Comparison of ENCODE assay signal across 18 mouse cellular contexts in the genomic region with DNA sequence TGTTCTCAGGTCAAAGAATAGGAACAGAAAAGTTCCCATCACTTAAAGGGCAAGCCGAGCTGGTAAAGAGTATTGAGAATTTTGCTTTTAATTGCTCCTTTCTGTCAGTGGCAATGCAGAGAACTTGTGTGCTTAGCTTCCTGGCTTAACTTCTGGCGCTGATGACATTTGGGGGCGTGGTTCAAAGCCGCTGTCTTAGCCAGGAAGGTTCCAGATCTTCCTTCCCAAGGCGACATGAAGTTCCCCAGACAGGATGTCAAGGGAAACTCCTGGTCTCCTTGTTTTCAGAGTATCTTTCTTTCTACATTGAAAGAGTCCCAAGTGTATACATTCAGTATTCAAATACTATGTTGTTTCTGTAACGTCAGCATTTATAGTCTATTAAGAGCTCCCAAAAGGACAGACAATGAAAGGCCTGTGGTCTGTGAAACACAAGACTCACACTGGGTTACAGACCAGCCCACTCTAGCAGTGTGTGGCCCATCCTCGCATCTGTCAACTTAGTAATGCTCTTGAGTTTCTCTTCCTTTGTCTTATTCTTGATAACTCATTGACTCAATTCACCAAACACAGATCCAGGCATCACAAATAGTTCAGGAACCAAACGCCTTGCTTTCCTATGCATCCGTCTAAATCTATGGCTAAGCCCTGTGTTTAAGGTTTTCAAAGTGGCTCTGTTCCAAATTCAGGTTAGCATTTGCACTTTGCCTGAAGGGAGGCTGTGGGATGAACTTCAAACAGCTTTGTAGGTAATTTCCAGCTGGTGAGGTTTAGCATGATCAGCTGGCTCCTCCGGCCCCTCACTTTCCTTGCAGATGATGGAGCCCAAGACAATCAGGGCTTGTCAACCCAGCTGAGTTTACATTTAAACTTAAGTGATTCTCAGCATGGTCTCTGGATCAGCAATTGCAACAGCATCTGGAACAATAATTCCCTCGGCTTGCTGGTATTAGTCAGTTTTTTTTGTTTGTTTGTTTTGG.
DNase-seq lines count a peak whose midpoint lies in the region; ATAC-seq lines count a peak whose summit lies in the region.
"Had no signal": no experiment of that assay in that cellular context is flagged by ENCODE, and none has a peak within 500 bp of the region (broad histone marks: within the 10 kb centered on the region; RNA-seq: fewer than 3 reads in every experiment).

No protein-coding gene starts in this region.

- no peaks in the 10 kb centered on the region for H3K4me1 ChIP-seq in embryonic facial prominence, embryonic 11.5 days (ENCODE audit: control insufficient read depth, insufficient read depth, low read length)
- H3K4me1 ChIP-seq in embryonic facial prominence, embryonic 10.5 days: peaks cover 4% of the 10 kb centered on the region; the same call in 1 of the 2 replicates
- H3K4me1 ChIP-seq in hindbrain, embryonic 13.5 days (replicated peaks): 0 out of 2 replicates have a peak, but pooled peaks cover 3% of the 10 kb centered on the region
- H3K4me1 ChIP-seq in hindbrain, embryonic 10.5 days (replicated peaks): peaks cover under 1% of the 10 kb centered on the region; the same call in 1 of the 2 replicates
- H3K4me1 ChIP-seq in midbrain, embryonic 14.5 days (ENCODE audit: control insufficient read depth, insufficient read depth, low read length): no peaks in the 10 kb centered on the region
- H3K4me1 ChIP-seq in midbrain, embryonic 16.5 days (ENCODE audit: control insufficient read depth, insufficient read depth, low read length): no peaks in the 10 kb centered on the region
- H3K4me1 ChIP-seq: embryonic facial prominence, embryonic 12.5 days; intestine, embryonic 15.5 days; liver, embryonic 12.5 days; midbrain, embryonic 10.5 days had no signal

- 82% methylated on average over 11 of the region's 11 CpGs for WGBS in embryonic facial prominence, embryonic 11.5 days
- WGBS in embryonic facial prominence, embryonic 10.5 days: 84% methylated on average over 11 of the region's 11 CpGs
- 78% methylated on average over 11 of the region's 11 CpGs for WGBS in hindbrain, embryonic 13.5 days
- WGBS in hindbrain, embryonic 10.5 days: 80% methylated on average over 11 of the region's 11 CpGs
- WGBS in midbrain, embryonic 14.5 days: 78% methylated on average over 11 of the region's 11 CpGs
- 79% methylated on average over 11 of the region's 11 CpGs for WGBS in midbrain, embryonic 16.5 days

- no peak overlapping the region for H3K27ac ChIP-seq in embryonic facial prominence, embryonic 11.5 days (replicated peaks; ENCODE audit: low read depth, low read length)
- H3K27ac ChIP-seq in embryonic facial prominence, embryonic 10.5 days (replicated peaks): no peak overlapping the region
- H3K27ac ChIP-seq in hindbrain, embryonic 13.5 days: peak overlapping the region; percentile 25
- no peak overlapping the region for H3K27ac ChIP-seq in hindbrain, embryonic 10.5 days
- no peak overlapping the region for H3K27ac ChIP-seq in midbrain, embryonic 14.5 days (replicated peaks; ENCODE audit: low read depth, low read length)
- H3K27ac ChIP-seq in midbrain, embryonic 16.5 days (ENCODE audit: low read length): no peak overlapping the region
- H3K27ac ChIP-seq: embryonic facial prominence, embryonic 12.5 days; forebrain, embryonic 10.5 days; intestine, embryonic 15.5 days; liver, embryonic 12.5 days; midbrain, embryonic 10.5 days had no signal

- ATAC-seq in embryonic facial prominence, embryonic 11.5 days (replicated peaks; ENCODE audit: insufficient number of reproducible peaks, low FRiP score, low TSS enrichment, low read depth): no peak
- ATAC-seq in hindbrain, embryonic 13.5 days (ENCODE audit: low FRiP score): no peak
- ATAC-seq in midbrain, embryonic 14.5 days (ENCODE audit: low FRiP score, low TSS enrichment): no peak
- no peak for ATAC-seq in midbrain, embryonic 16.5 days
- ATAC-seq: activated CD4-positive, CD25-positive, alpha-beta regulatory T cell, adult 4 months; intestine, embryonic 15.5 days; liver, embryonic 12.5 days had no signal

- H3K9me3 ChIP-seq in embryonic facial prominence, embryonic 11.5 days (replicated peaks; ENCODE audit: control insufficient read depth, low read length): no peaks in the 10 kb centered on the region
- H3K9me3 ChIP-seq in embryonic facial prominence, embryonic 10.5 days: no peaks in the 10 kb centered on the region
- no peaks in the 10 kb centered on the region for H3K9me3 ChIP-seq in hindbrain, embryonic 13.5 days
- no peaks in the 10 kb centered on the region for H3K9me3 ChIP-seq in hindbrain, embryonic 10.5 days
- no peaks in the 10 kb centered on the region for H3K9me3 ChIP-seq in midbrain, embryonic 14.5 days (ENCODE audit: control insufficient read depth, low read length)
- no peaks in the 10 kb centered on the region for H3K9me3 ChIP-seq in midbrain, embryonic 16.5 days (replicated peaks; ENCODE audit: control insufficient read depth, low read length, poor library complexity, severe bottlenecking)
- H3K9me3 ChIP-seq: embryonic facial prominence, embryonic 12.5 days; forebrain, embryonic 10.5 days; intestine, embryonic 15.5 days; liver, embryonic 12.5 days; midbrain, embryonic 10.5 days had no signal

- no peak overlapping the region for H3K9ac ChIP-seq in embryonic facial prominence, embryonic 11.5 days (replicated peaks; ENCODE audit: low read length)
- H3K9ac ChIP-seq in hindbrain, embryonic 13.5 days: no peak overlapping the region
- H3K9ac ChIP-seq in midbrain, embryonic 14.5 days (replicated peaks; ENCODE audit: low read length): no peak overlapping the region
- H3K9ac ChIP-seq in midbrain, embryonic 16.5 days (ENCODE audit: low read depth, low read length): no peak overlapping the region
- H3K9ac ChIP-seq: embryonic facial prominence, embryonic 12.5 days; intestine, embryonic 15.5 days; liver, embryonic 12.5 days had no signal

- no peak overlapping the region for H3K4me2 ChIP-seq in embryonic facial prominence, embryonic 11.5 days (ENCODE audit: low read depth, low read length)
- no peak overlapping the region for H3K4me2 ChIP-seq in hindbrain, embryonic 13.5 days
- H3K4me2 ChIP-seq in midbrain, embryonic 14.5 days (ENCODE audit: low read length): no peak overlapping the region
- H3K4me2 ChIP-seq in midbrain, embryonic 16.5 days (ENCODE audit: low read length): no peak overlapping the region
- H3K4me2 ChIP-seq: embryonic facial prominence, embryonic 12.5 days; intestine, embryonic 15.5 days; liver, embryonic 12.5 days had no signal

- peak; percentile 13 for DNase-seq in embryonic facial prominence, embryonic 11.5 days (ENCODE audit: low spot score)
- no peak for DNase-seq in embryonic facial prominence, embryonic 10.5 days (ENCODE audit: low spot score)
- no peak for DNase-seq in hindbrain, embryonic 10.5 days (ENCODE audit: low spot score)
- DNase-seq in midbrain, embryonic 14.5 days: peak; percentile 4
- DNase-seq in retina, embryonic 14.5 days (ENCODE audit: low spot score): peak; percentile 43
- no peak for DNase-seq in MN1 (ENCODE audit: low spot score)
- DNase-seq: adrenal gland, postnatal 25 days; cerebellum, postnatal 36 days; kidney, postnatal 14 days; layer of hippocampus, adult 9-11 months had no signal

- H3K36me3 ChIP-seq in embryonic facial prominence, embryonic 11.5 days (replicated peaks; ENCODE audit: control insufficient read depth, insufficient read depth, low read depth, low read length): no peaks in the 10 kb centered on the region
- no peaks in the 10 kb centered on the region for H3K36me3 ChIP-seq in embryonic facial prominence, embryonic 10.5 days (replicated peaks)
- H3K36me3 ChIP-seq in hindbrain, embryonic 13.5 days: no peaks in the 10 kb centered on the region
- H3K36me3 ChIP-seq in hindbrain, embryonic 10.5 days: no peaks in the 10 kb centered on the region
- no peaks in the 10 kb centered on the region for H3K36me3 ChIP-seq in midbrain, embryonic 14.5 days (ENCODE audit: control insufficient read depth, insufficient read depth, low read length)
- H3K36me3 ChIP-seq in midbrain, embryonic 16.5 days (ENCODE audit: control insufficient read depth, insufficient read depth, low read length): no peaks in the 10 kb centered on the region
- H3K36me3 ChIP-seq: embryonic facial prominence, embryonic 12.5 days; forebrain, embryonic 10.5 days; intestine, embryonic 15.5 days; liver, embryonic 12.5 days; midbrain, embryonic 10.5 days had no signal

- H3K4me3 ChIP-seq in embryonic facial prominence, embryonic 11.5 days (ENCODE audit: low read depth, low read length): no peak overlapping the region
- H3K4me3 ChIP-seq in embryonic facial prominence, embryonic 10.5 days: no peak overlapping the region
- H3K4me3 ChIP-seq in hindbrain, embryonic 13.5 days: no peak overlapping the region
- no peak overlapping the region for H3K4me3 ChIP-seq in hindbrain, embryonic 10.5 days
- H3K4me3 ChIP-seq in midbrain, embryonic 14.5 days (replicated peaks; ENCODE audit: low read depth, low read length): no peak overlapping the region
- H3K4me3 ChIP-seq in midbrain, embryonic 16.5 days (ENCODE audit: low read depth, low read length): no peak overlapping the region
- H3K4me3 ChIP-seq: embryonic facial prominence, embryonic 12.5 days; forebrain, embryonic 10.5 days; intestine, embryonic 15.5 days; liver, embryonic 12.5 days; midbrain, embryonic 10.5 days had no signal

- H3K27me3 ChIP-seq in embryonic facial prominence, embryonic 11.5 days (ENCODE audit: control insufficient read depth, insufficient read depth, low read length): no peaks in the 10 kb centered on the region
- H3K27me3 ChIP-seq in embryonic facial prominence, embryonic 10.5 days (replicated peaks; ENCODE audit: low read depth, poor library complexity, severe bottlenecking): no peaks in the 10 kb centered on the region
- H3K27me3 ChIP-seq in hindbrain, embryonic 13.5 days: no peaks in the 10 kb centered on the region
- no peaks in the 10 kb centered on the region for H3K27me3 ChIP-seq in hindbrain, embryonic 10.5 days (ENCODE audit: insufficient read depth, poor library complexity, severe bottlenecking)
- H3K27me3 ChIP-seq in midbrain, embryonic 14.5 days (ENCODE audit: control insufficient read depth, insufficient read depth, low read length): no peaks in the 10 kb centered on the region
- H3K27me3 ChIP-seq in midbrain, embryonic 16.5 days (ENCODE audit: control insufficient read depth, insufficient read depth, low read depth, low read length): no peaks in the 10 kb centered on the region
- H3K27me3 ChIP-seq: embryonic facial prominence, embryonic 12.5 days; intestine, embryonic 15.5 days; liver, embryonic 12.5 days had no signal

Comparison
In these comparisons a context has a peak if more than half of its experiments do, and no peak if none do; other contexts are left out.
1. DNase-seq: peak in embryonic facial prominence, embryonic 11.5 days (single experiment), midbrain, embryonic 14.5 days (single experiment) and retina, embryonic 14.5 days (single experiment); none in embryonic facial prominence, embryonic 10.5 days (single experiment), hindbrain, embryonic 10.5 days (single experiment) and MN1 (single experiment).